In genomic region chr10:84716581-84716980, GRCm38 (mm10) we compare ENCODE assay signal across 26 mouse cellular contexts. TPM values are rescaled to one million over a fixed set of nuclear protein-coding genes. Genes with fewer than 3 reads are reported as not detected.
"Had no signal": no experiment of that assay in that cellular context is flagged by ENCODE, and none has a peak within 500 bp of the region (broad histone marks: within the 10 kb centered on the region; RNA-seq: fewer than 3 reads in every experiment).

No protein-coding gene starts in this region.

- DNase-seq: gastrocnemius, postnatal 14 days; gastrocnemius, postnatal 36 days; heart, adult 11 months; heart, adult 2 months; heart, postnatal 14 days; heart, postnatal 36 days; kidney, adult 18-20 months; kidney, adult 9 months; kidney, postnatal 14 days; kidney, postnatal 36 days; layer of hippocampus, adult 9-11 months; layer of hippocampus, postnatal 36 days; left cerebral cortex, postnatal 4 days had no signal

RNA-seq across cellular contexts. Expression of gene Rfx4, which starts 39.3 kb away (rescaled TPM):
- total RNA-seq: gastrocnemius, adult 18-20 months; gastrocnemius, adult 8-10 months; gastrocnemius, postnatal 36 days; hematopoietic stem cell, adult 5-6 weeks had no signal
- polyA plus RNA-seq: heart, adult 2 months; heart, embryonic 11.5 days; heart, embryonic 13.5 days; heart, embryonic 15.5 days; heart, postnatal 0 days; intestine, embryonic 14.5 days; intestine, embryonic 16.5 days; large intestine, adult 2 months; liver, embryonic 12.5 days; liver, embryonic 14.5 days; liver, embryonic 16.5 days had no signal
